Mouse (Mus musculus) neural tube, embryonic 15.5 days (tissue): ENCODE measurements at regions not wholly inside any gene's neighbourhood (a gene's known extent, or its start where the extent isn't known, plus 50 kb on each side); places are given as distances from the start of the nearest gene placed in this dataset.

Source experiments
- ATAC-seq: fragments of 200-750 bp; cut with Nextera tagmentation; 2 replicates; pipeline ENCODE4 v1.8.0; 2017; ENCODE audit warnings: mild to moderate bottlenecking, moderate TSS enrichment, moderate library complexity; ENCODE audit not compliant: low FRiP score
- H3K27ac ChIP-seq: fragments of 300-500 bp; sonication (generic); replicated peaks from 2 replicates; pipeline ENCODE4 v1.5.1; 2015; ENCODE audit warnings: mild to moderate bottlenecking, inconsistent platforms
- H3K27me3 ChIP-seq: fragments of 300-500 bp; sonication (generic); replicated peaks from 2 replicates; pipeline ENCODE4 v1.6.1; 2015; ENCODE audit warnings: inconsistent platforms
- H3K36me3 ChIP-seq: fragments of 300-500 bp; sonication (generic); 2 replicates; pipeline ENCODE4 v1.6.1; 2015; ENCODE audit warnings: inconsistent platforms
- H3K4me1 ChIP-seq: fragments of 300-500 bp; sonication (generic); 2 replicates; pipeline ENCODE4 v1.6.1; 2015; ENCODE audit warnings: inconsistent platforms
- H3K4me2 ChIP-seq: fragments of 300-500 bp; sonication (generic); 2 replicates; pipeline ENCODE4 v1.6.1; 2015; ENCODE audit warnings: inconsistent platforms, mild to moderate bottlenecking, moderate library complexity
- H3K4me3 ChIP-seq: fragments of 300-500 bp; sonication (generic); replicated peaks from 2 replicates; pipeline ENCODE4 v1.5.1; 2015; ENCODE audit warnings: mild to moderate bottlenecking, inconsistent platforms
- H3K9ac ChIP-seq: fragments of 300-500 bp; sonication (generic); replicated peaks from 2 replicates; pipeline ENCODE4 v1.6.1; 2015; ENCODE audit warnings: mild to moderate bottlenecking, inconsistent platforms
- H3K9me3 ChIP-seq: fragments of 300-500 bp; sonication (generic); replicated peaks from 2 replicates; pipeline ENCODE4 v1.6.1; 2016; ENCODE audit warnings: inconsistent platforms
- WGBS: fragments of 180-500 bp; shearing (Covaris S2); methylation state at CpG from one replicate; pipeline ENCODE4 v1.1.7; 2015; ENCODE audit warnings: mixed read lengths; 5-methylcytosine and 5-hydroxymethylcytosine counted together

GRCm38 (mm10) chr13:64007688-64008087 lies 81.3 kb downstream of the Hsd17b3 start:
- Histone ChIP-seq H3K27me3 (no peaks in the 10 kb centered on the region; the same call in 1 of the 2 replicates), H3K27ac (no peak overlapping the region), H3K4me1 (0 out of 2 replicates have a peak, but pooled peaks cover 2% of the 10 kb centered on the region), H3K9me3 (no peaks in the 10 kb centered on the region), H3K9ac (no peak overlapping the region), H3K4me3 (no peak overlapping the region), H3K4me2 (no peak overlapping the region), H3K36me3 (no peaks in the 10 kb centered on the region)
- ATAC-seq, result no peak
- WGBS, result 77% methylated on average over 2 of the region's 2 CpGs

DNA sequence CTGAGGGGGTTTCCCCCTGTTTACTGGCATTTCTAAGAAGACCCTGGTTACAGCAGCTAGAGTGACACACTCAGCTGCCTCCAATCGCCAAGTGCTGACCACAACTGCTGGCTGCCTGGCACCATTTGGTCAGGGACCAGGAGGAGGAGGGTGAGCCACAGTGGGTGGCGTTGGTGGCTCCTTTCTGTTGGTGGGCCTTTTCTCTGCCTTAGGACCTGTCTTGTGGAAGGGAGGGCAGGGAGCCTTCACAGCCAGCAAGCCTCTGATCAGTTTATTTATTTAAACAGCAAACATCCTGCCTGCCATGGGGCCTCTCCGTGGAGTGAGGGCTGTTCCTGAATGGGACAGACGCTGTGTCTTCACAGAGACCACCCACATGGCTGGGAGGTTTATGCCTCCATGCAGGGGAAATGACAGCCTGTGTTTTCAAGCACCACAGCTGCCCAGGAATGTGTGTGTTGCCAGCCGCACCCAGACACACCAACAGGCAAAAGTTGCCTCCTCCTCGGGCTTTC lies 86.0 kb downstream of the Hsd17b3 start:
- Histone ChIP-seq H3K27ac (peak overlapping the region; percentile 37; the same call in 1 of the 2 replicates), H3K9ac (no peak overlapping the region)
- ATAC-seq, result 0 out of 2 replicates have a peak, but pooled peaks have one; percentile 17

DNA sequence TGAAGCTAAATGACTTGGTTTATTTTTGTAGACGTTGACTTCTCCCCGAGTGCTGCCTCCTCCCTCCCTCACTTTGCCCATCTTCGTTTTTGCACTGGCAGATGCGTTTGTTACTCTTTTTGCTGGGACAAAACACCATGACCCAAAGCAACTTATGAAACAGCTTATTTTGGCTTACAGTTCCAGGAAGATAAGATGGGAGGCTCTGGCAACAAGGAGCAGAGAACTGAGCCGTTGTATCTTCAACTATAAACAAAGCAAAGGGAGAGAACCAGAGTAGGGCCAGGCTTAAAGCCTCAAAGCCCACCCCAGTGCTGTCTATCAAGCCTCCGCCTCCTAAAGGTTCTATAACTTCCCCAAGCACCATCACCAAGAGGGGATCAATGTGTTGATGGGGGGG lies 88.7 kb downstream of the Hsd17b3 start:
- WGBS, result 83% methylated on average over 6 of the region's 6 CpGs
- Histone ChIP-seq H3K27me3 (no peaks in the 10 kb centered on the region; the same call in 1 of the 2 replicates), H3K9ac (no peak overlapping the region), H3K27ac (no peak overlapping the region), H3K9me3 (no peaks in the 10 kb centered on the region), H3K4me2 (no peak overlapping the region), H3K36me3 (no peaks in the 10 kb centered on the region), H3K4me1 (0 out of 2 replicates have a peak, but pooled peaks cover 5% of the 10 kb centered on the region), H3K4me3 (no peak overlapping the region)
- ATAC-seq, result no peak

More for the DNA sequence above, 86.0 kb downstream of the Hsd17b3 start:
- no peaks in the 10 kb centered on the region; the same call in 1 of the 2 replicates for H3K27me3 ChIP-seq
- whole genome bisulfite sequencing, result 9% methylated on average over 6 of the region's 6 CpGs
- no peak overlapping the region for H3K4me2 ChIP-seq
- 0 out of 2 replicates have a peak, but pooled peaks cover 5% of the 10 kb centered on the region for H3K4me1 ChIP-seq
- H3K9me3 ChIP-seq, result no peaks in the 10 kb centered on the region
- H3K4me3 ChIP-seq, result no peak overlapping the region
- no peaks in the 10 kb centered on the region for H3K36me3 ChIP-seq

DNA sequence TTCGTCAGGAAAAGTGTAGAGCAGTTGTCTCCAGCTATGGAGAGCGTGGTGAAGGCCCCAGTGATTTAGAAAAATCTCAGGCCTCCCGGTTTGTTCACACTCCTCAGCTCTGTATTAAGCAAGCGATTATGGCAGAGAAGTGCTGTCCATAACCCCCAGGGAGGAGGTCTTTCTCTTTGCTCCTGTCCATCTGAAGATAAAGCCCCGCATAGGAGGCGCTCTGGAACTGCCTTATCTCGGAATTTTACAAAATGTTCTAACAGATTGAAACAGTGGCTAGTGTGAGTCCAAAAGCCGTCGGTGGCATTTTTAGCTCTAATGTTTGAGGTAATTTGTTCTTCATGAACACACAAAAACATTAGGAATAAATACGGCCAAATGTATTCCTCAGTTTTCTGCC lies 90.4 kb downstream of the Hsd17b3 start:
- no peak overlapping the region for H3K9ac ChIP-seq
- H3K36me3 ChIP-seq, result no peaks in the 10 kb centered on the region
- 59% methylated on average over 10 of the region's 10 CpGs for WGBS
- 0 out of 2 replicates have a peak, but pooled peaks cover 5% of the 10 kb centered on the region for H3K4me1 ChIP-seq
- no peak overlapping the region for H3K4me3 ChIP-seq
- no peak for ATAC-seq
- no peaks in the 10 kb centered on the region for H3K27me3 ChIP-seq
- H3K9me3 ChIP-seq, result no peaks in the 10 kb centered on the region
- H3K4me2 ChIP-seq, result no peak overlapping the region
- no peak overlapping the region for H3K27ac ChIP-seq

GRCm38 (mm10) chr13:63993857-63994477 lies 95.1 kb downstream of the Hsd17b3 start:
- 74% methylated on average over 12 of the region's 12 CpGs for WGBS
- no peaks in the 10 kb centered on the region for H3K36me3 ChIP-seq
- H3K4me3 ChIP-seq, result no peak overlapping the region
- no peaks in the 10 kb centered on the region for H3K27me3 ChIP-seq
- ATAC-seq, result no peak
- H3K9me3 ChIP-seq, result no peaks in the 10 kb centered on the region
- H3K4me1 ChIP-seq, result 0 out of 2 replicates have a peak, but pooled peaks cover 8% of the 10 kb centered on the region
- H3K9ac ChIP-seq, result no peak overlapping the region
- no peak overlapping the region for H3K27ac ChIP-seq
- H3K4me2 ChIP-seq, result no peak overlapping the region

- Histone ChIP-seq H3K9me3 (no peaks in the 10 kb centered on the region), H3K9ac (no peak overlapping the region), H3K27me3 (no peaks in the 10 kb centered on the region), H3K4me1 (0 out of 2 replicates have a peak, but pooled peaks cover 8% of the 10 kb centered on the region), H3K4me2 (no peak overlapping the region), H3K4me3 (no peak overlapping the region), H3K36me3 (no peaks in the 10 kb centered on the region), H3K27ac (no peak overlapping the region)
- 73% methylated on average over 1 of the region's 1 CpGs for WGBS
- ATAC-seq, result no peak
Measured at GRCm38 (mm10) chr13:63992989-63993388, 96.0 kb downstream of the Hsd17b3 start.

DNA sequence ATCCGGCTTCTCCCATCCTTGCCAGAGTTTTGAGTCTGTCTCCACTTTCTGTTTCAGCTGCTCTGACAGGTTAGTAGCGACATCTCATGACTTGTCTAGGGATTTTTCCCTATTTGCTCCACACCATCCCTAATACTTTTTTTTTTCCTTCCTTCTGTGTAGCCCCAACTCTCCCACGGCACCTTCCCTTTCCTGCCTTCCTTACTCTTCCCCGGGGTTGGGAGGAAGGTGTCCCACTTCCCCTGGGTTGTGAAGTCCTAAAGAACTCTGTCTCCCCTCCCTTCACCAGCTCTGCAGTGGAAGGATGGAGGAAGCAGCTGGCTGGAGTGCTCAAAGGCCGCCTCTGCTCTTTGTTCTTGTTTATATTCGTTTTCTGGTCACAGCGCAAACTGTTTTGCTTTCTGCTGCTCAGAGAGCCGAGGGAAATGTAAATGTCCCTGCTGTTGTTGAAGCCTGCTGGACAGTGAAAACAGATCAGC lies 98.5 kb downstream of the Hsd17b3 start:
- 15% methylated on average over 8 of the region's 8 CpGs for WGBS

DNA sequence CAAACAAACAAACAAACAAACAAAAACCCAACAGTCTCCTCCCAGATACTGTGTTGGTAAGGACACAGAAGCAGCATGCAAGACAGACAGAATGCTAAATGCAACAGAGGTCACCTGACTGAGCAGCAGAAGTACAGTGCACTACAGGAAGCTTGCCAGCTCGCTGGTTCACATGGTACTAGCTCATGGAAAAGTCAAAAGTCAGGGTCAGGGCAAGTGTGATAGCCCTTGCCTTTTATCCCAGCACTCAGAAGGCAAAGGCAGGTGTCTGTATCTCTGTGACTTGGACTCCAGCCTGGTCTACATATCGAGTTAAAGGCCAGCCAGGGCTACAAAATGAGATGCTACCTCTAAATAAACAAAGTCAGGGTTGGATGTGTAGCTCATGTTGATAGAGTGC lies 99.3 kb downstream of the Hsd17b3 start:
- H3K9me3 ChIP-seq, result no peaks in the 10 kb centered on the region
- no peak overlapping the region for H3K4me2 ChIP-seq
- H3K27me3 ChIP-seq, result no peaks in the 10 kb centered on the region
- H3K4me3 ChIP-seq, result no peak overlapping the region
- H3K36me3 ChIP-seq, result no peaks in the 10 kb centered on the region
- H3K9ac ChIP-seq, result no peak overlapping the region
- ATAC-seq, result no peak
- peaks cover 29% of the 10 kb centered on the region for H3K4me1 ChIP-seq
- 72% methylated on average over 2 of the region's 2 CpGs for WGBS
- H3K27ac ChIP-seq, result peak overlapping the region; percentile 57; the same call in 1 of the 2 replicates

More for the DNA sequence above, 98.5 kb downstream of the Hsd17b3 start:
- Histone ChIP-seq H3K36me3 (no peaks in the 10 kb centered on the region), H3K4me1 (peaks cover 24% of the 10 kb centered on the region), H3K27me3 (no peaks in the 10 kb centered on the region), H3K27ac (peak overlapping the region; percentile 57), H3K9ac (no peak overlapping the region), H3K4me2 (peak overlapping the region; percentile 40), H3K9me3 (no peaks in the 10 kb centered on the region), H3K4me3 (no peak overlapping the region)
- ATAC-seq, result peak; percentile 70

DNA sequence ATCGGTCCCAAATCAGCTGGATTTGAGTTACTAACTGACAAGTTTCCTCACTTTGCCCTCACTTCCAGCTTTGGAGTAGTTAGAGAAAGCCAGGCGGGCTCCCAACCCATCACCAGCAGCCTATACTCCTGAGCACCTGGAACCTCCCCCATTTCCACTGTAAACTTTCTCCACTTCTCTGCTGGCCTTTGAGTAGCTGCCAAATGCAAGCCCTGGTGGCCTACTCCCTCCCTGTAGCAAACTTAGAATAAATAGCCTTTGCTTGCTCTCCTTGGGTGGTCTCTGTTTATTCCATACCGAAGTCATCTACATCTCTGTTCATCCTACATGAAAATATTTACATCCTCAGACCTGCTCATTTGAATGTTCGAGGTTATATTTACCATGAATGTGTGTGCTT lies 100.8 kb downstream of the Hsd17b3 start:
- H3K27me3 ChIP-seq, result no peaks in the 10 kb centered on the region
- 83% methylated on average over 4 of the region's 4 CpGs for WGBS
- H3K9ac ChIP-seq, result no peak overlapping the region
- H3K4me1 ChIP-seq, result peaks cover 29% of the 10 kb centered on the region
- no peak overlapping the region for H3K4me2 ChIP-seq
- H3K27ac ChIP-seq, result no peak overlapping the region
- no peak for ATAC-seq
- no peak overlapping the region for H3K4me3 ChIP-seq
- H3K36me3 ChIP-seq, result no peaks in the 10 kb centered on the region
- H3K9me3 ChIP-seq, result no peaks in the 10 kb centered on the region

DNA sequence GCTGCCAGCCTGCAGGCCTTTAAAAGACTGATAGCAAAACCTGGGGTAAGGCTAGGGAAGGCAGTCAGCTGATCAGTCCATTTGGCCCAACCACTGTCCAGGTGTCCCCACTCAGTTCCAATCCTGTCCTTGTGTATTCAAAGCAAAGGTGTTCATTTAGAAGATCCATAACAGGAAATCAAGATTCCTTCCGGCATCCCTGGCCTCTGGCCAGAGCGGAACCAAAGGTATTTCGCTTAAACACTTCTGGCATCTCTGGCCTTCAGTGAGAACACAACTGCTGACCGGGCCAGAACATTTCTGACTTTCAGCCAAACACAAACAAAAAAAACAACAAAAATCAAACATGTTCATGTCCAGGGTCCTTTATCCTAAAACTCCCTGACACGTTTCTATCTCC lies 102.3 kb downstream of the Hsd17b3 start:
- H3K4me2 ChIP-seq, result no peak overlapping the region
- no peak for ATAC-seq
- H3K4me1 ChIP-seq, result peaks cover 29% of the 10 kb centered on the region
- H3K9me3 ChIP-seq, result no peaks in the 10 kb centered on the region
- H3K27ac ChIP-seq, result no peak overlapping the region
- no peaks in the 10 kb centered on the region for H3K27me3 ChIP-seq
- 78% methylated on average over 5 of the region's 5 CpGs for WGBS
- H3K36me3 ChIP-seq, result no peaks in the 10 kb centered on the region
- no peak overlapping the region for H3K4me3 ChIP-seq
- H3K9ac ChIP-seq, result no peak overlapping the region

GRCm38 (mm10) chr13:63985590-63985989 lies 103.4 kb downstream of the Hsd17b3 start:
- Histone ChIP-seq H3K4me3 (no peak overlapping the region), H3K9me3 (no peaks in the 10 kb centered on the region), H3K36me3 (no peaks in the 10 kb centered on the region), H3K9ac (no peak overlapping the region), H3K4me2 (no peak overlapping the region), H3K4me1 (peaks cover 26% of the 10 kb centered on the region), H3K27me3 (no peaks in the 10 kb centered on the region), H3K27ac (no peak overlapping the region)
- ATAC-seq, result peak; percentile 65; the same call in 1 of the 2 replicates
- 2% methylated on average over 4 of the region's 4 CpGs for WGBS

DNA sequence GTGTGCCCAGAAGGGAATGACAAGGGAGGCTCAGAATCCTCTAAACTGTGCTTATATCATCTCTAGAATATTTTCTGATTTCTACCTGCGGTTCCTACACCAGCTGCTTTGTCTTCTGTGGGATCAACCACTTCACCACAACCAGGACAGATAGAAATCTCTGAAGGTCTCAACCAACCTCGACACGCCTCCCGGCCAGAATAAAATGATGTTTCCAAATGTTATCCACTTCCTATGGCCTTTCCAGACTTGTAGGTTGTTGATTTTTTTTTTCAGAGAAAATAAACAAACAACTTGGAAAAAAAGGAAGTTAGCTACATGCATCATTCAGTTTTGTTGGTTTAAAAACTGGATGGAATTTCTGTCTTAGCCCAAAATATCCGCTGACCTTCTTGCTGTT lies 103.9 kb downstream of the Hsd17b3 start:
- no peak for ATAC-seq
- Histone ChIP-seq H3K4me1 (peaks cover 27% of the 10 kb centered on the region), H3K27me3 (no peaks in the 10 kb centered on the region), H3K27ac (no peak overlapping the region), H3K4me2 (no peak overlapping the region), H3K9ac (no peak overlapping the region), H3K36me3 (no peaks in the 10 kb centered on the region), H3K4me3 (no peak overlapping the region), H3K9me3 (no peaks in the 10 kb centered on the region)
- 80% methylated on average over 5 of the region's 5 CpGs for WGBS
